Mouse (Mus musculus) cerebellum, adult 18-20 months (tissue): Measurements from ENCODE around the gene Ntn3.
A peak's percentile ranks its signal among the peaks of the same experiment; 100 is the strongest.

Source experiments
- DNase-seq, 2 experiments: peaks; one replicate each; pipeline ENCODE4 v3.0.0; 2021

Gene Ntn3

DNA sequence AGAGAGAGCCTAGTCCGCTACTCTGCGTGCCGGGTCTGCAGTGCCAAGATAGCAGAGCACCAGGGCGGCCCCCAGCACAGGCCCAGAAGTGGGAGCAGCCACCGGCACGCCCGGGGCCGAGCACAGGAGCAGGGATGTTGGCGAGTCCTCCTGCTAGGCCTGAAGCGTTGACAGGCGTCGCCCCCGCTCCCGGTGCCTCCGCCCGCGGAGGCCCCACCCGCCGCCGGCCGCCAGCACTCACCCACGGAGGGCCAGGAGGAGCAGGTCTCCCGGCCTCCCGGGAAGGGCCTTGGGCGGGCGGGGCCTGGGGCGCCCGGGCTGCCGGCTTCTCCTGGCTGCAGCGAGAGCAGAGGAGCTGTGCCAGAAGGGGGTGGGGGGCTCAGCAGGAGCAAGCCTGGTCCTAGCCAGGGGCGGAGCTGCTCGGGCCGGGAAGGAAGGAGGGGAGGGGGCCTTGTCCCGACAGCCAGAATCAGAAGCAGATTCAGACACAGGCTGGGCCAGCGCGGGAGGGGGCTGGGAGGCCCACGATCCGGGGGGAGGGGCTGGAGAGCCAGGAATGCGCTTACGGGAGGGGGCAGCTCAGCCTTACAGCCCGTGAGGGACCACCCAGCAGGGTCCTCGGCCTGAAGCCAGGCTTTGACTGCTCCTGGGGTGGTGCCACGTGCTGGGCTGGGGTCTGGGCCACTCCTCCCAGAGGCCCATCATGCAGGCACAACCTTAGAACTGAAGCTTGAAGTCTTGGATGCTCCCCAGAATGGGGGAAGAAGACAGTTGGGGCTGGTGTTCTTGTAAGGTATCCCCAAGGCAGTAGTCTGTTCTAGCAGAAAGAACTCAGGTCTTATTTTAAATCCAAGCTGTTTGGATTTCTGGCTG is at the start of gene Ntn3:
Gene Ntn3, minus strand, starts transcription at position 489 of the 873 bp plus-strand sequence.
- peak; percentile 43 to 59 for DNase-seq

DNA sequence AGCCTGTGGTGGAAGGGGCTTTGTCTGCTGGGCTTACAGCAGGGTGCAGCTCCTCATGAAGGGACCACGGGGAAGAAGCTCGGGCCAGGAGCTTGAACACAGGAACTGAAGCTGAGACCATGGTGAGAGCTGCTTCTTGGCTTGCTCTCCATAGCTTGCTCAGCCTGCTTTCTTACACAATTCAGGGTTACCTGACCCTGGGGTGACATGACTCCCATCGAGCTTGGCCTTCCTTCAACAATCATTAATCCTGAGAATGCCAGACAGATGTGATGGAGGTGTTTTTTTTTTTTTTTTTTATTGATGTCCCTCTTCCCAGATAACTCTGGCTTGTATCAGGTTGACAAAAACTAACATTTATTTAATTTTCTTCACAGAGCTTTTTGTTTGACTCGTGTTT is 49.6 kb upstream of the Ntn3 start:
- DNase-seq: no peak

DNA sequence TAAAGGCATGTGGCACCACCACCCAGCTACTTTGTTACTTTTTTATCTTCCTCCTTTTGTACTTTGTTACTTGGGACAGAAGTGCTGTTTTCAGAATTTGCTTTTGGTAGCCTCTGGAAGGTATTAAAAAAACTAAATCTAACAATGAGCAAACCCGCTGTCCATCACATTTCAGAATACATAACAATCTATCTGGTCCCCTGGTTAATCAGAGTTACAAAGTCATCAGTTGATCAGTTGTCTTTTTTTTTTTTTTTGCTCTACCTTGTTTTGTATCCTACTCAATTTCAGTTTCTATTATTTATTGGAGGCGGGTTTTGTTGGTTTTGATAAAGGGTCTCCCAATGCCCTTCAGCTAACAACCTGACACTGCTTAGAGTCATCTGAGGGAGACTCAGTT is 43.0 kb upstream of the Ntn3 start:
- DNase-seq: no peak

DNA sequence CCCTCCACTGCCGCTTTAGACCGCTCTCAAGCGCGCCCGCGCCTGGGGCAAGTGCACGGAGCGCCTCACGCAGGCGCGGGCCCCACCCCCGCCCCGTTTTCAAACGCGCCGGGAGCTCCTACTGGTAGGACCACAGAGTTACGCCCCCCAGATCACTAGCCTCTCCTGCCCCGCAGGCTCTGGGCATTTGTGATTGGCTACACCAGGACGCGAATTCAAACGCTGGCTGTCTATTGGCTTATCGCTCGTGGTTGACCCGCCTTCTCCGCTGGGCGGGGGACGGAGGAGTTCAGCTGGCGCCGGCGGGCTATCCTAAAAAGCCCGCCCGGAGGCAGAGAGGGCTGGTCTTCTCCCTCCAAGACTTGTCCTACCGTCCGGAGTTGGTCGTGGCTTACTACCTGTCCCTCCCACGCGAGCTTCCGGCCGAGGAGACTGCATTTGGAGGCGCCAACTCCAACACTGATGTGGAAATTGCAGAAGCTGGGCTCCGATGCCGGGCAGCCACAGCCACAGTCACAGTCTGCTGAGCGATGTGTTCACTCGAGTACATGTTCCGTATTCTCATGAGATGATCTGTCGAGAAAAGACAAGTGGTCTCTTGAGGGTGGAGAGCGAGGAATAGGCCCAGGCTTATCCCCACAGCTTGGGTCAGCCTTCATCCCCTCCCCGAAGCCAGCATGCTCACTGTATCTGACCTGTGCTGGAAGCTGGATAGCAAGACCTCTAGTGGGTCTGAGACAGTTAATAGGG is 42.2 kb upstream of the Ntn3 start, which contains the start of gene Ccnf:
Gene Ccnf, minus strand, starts transcription at position 165 of the 750 bp plus-strand sequence.
- peak; percentile 93 to 98 for DNase-seq

DNA sequence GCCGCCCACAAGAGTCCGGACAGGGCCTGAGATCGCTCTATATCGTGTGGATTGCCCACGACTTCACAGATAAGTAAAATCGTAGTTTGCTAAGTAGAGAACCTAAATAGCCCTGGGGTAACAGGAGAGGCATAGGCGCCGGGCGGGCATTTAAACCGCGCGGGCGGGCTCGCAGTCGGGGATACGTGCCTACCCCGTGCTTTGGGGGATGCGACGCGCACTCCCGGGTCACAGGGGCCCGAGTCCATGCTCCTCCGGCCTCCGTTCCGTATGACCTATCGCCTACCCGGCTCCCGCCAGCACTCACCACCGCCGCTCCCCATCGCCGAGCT is 41.6 kb upstream of the Ntn3 start:
- DNase-seq: no peak

DNA sequence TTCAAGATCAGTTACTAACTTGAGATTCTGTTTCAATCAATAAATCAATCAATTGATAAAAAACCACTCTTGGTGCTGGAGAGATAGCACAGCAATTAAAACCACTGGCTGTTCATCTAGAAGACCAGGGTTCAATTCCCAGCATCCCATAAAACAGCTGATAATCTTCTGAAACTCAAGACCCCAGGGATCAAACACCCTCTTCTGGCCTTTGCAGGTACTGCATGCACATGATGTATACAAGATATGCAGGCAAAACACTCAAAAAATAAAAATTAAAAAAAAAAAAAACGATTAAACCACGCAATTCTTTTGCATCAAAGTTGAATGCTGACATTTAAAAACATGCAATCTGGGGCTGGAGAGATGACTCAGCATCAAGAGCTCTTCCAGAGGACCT is 39.3 kb upstream of the Ntn3 start:
- no peak for DNase-seq

DNA sequence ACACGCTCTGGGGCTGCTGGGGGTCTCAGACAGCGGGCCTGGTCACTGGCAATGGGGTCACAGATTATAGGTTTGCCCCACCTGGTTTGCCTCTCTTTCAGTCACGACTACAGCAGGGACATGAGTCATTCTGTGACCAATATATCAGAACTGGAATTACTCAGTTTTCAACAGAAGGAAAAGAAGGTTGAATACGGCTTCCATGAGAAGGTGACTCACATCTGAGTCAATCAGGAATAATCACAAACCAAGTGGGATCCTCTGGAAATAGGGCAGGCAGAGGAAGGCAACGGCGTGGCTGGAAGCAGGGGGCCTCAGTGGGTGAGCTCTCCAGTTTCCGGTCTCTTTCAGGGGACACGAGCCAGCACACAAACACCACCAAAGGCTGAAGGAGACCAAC is 34.7 kb upstream of the Ntn3 start:
- no peak for DNase-seq

DNA sequence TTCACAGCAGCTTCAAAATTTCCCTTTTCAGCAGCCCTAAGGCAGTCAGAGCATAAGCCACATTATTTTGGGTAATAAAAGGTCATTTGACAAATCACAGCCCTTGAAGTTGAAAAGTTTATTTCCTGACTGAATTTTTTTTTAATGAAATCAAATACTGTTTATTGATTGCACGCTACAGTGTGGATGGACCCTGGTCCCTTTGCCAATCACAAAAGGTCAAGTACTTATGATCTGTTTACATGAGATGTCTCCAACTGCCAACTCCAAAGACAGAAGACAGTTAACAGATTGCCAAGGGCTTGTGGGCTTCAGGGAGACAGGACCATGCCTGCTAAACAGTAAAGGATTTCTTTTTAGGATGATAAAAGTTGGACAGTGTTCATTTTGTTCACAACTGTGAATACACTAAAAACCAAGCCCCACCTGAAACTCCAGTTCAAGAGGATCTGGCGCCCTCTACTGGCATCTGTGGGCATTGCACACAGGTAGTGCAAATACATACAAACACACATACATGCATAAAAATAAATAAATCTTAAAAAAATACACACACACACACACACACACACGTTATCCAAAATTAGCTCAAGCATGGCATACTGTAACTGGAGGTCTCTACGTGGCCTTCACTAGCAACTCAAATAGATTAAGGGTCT is 34.1 kb upstream of the Ntn3 start:
- DNase-seq: no peak

DNA sequence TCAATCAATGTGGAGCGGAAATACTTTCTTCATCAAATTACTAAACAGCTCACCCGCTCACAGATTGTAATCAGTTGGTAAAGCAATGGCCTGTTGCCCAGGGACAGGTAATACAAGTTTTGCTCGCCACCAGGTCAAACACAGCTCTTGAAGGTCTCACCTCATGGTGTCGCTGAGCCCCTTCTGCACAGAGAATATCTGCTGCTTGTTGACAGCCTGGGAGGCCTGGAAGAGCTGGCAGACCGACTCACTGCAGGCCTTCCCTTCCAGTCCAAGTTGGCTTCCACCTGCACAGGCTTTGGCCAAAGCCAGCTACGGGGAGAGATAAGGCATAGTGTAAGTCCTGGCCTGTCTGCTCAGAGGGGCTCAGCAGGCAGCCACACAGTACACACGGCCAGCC is 27.6 kb upstream of the Ntn3 start:
- DNase-seq: peak; percentile 64 to 76

DNA sequence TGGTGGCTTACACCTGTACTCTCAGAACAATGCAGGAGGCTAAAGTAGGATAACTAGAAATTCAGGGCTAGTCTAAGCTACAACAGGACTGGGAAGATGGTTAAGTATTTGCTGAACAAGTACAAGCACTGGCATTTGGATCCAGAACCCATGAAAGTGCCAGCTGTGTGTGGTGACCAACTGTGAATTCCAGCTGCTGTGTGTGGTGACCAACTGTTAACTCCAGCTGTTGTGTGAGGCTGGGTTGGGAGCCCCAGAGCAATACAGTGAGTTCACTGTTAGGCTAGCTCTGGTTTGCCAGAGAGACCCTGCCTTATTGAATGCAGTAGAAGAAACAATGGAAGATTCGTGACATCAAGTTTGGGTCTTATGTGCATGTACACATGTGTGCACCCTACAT is 27.1 kb upstream of the Ntn3 start:
- no peak for DNase-seq

DNA sequence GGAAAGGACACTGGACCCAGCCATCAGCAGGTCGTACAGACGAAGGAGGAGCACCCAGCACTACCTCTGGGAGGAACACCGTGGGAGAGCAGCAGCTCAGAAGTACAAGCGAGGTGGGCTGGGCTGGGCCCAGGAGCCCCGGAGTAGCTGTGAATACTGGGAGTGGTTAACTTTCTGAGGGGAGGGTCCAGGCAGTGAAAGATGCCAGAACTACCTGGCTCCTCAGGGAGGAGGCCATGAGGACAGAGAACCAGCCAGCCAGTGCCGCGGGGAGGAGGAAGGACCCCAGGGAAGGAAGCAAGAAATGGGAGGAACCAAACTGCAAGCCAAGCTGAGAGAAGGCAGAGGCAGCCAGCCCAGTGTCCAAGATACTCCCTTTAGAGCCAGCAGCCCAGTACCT is 18.6 kb upstream of the Ntn3 start:
- DNase-seq: no peak

DNA sequence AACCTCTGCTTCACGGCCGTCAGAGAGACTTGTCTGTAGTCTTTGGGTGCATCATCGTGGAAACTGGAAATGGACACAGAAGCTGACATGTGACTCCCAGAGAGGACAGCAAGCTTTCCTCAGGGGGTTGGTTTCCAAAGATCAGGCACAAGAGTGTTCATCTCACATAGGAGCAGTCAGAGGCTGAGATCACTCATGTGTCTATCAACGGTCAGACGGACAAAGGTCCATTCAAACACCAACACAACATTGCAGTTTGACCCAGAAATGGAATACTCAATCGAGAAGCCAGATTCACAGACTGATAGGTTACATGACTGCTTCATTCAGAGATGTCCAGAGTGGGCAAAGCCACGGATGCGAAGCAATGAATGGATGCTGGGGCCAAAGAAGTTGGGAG is 17.4 kb upstream of the Ntn3 start:
- no peak for DNase-seq

DNA sequence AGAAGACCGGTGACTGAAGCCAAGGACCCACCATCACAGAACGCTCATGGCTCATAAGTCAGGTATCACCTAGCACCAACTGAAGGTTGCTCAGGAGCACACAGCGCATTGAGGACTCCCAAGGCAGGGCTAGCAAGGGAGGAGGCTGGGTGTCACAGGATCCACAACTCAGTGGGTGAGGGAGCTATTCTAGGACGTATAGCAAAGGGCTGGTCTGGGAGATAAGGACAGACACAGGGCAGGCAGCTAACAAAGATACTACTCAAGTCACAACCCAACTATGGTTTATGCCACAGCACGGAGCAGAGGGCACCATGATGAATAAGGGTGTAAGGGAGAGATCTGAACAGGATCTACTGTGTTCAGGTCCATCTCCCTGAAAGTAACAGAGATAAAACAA is 16.5 kb upstream of the Ntn3 start:
- no peak for DNase-seq

DNA sequence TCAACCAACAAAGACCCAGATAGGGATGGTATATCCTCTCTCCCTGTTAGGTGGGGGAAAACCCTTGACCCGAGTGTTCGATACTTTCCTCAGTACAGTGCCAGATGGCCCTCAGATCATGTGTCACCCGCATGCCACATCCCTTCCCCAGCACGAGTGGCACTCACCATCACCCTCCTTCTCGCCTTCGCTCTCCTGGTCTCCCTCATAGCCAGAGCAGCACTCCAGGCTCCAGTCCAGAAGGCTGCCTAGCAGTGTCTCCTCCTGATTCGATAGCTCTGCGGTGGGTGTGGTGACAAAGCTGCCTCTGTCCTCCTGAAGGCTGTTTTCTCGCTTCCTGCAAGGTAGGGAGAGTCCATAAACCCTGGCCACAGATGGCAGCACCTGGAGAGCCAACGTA is 15.4 kb upstream of the Ntn3 start:
- no peak for DNase-seq

DNA sequence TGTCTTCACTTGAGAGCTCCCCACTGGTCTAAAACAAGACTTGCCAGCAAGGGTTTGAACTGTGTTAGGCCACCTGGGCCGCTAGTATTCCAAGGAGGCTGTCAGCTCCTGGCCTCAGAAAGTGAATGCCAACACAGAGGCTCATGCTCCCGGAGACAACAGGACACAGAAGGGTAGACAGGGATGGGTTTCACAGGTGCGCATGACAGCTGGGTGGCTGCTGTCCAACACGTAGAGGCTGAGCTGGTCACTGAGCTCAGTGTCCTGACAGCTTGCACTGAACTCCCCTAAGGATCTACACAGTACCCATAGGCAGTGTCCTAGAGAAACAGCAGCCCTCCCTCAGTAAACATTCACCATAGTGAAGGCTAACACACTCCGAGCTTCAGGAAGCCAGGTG is 14.2 kb upstream of the Ntn3 start:
- no peak for DNase-seq

DNA sequence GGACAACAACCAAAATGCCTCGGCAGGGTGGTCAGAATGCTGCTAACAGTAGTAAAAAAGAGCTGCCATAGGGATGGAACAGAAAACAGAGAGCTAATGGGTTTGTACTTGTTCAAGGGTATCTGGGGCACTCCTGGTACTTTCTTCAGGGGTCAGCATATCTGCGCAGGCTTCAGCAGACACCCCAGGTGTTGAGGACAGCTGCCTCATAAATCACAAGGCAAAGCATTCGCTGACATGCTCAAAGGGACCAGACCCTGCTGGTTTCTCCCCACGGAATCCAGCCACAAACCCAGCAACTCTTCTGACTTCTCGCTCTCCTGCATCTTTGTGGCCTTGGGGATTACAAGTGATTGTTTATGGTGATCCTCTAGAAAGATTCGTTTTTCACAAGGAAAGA is 13.3 kb upstream of the Ntn3 start:
- no peak for DNase-seq

DNA sequence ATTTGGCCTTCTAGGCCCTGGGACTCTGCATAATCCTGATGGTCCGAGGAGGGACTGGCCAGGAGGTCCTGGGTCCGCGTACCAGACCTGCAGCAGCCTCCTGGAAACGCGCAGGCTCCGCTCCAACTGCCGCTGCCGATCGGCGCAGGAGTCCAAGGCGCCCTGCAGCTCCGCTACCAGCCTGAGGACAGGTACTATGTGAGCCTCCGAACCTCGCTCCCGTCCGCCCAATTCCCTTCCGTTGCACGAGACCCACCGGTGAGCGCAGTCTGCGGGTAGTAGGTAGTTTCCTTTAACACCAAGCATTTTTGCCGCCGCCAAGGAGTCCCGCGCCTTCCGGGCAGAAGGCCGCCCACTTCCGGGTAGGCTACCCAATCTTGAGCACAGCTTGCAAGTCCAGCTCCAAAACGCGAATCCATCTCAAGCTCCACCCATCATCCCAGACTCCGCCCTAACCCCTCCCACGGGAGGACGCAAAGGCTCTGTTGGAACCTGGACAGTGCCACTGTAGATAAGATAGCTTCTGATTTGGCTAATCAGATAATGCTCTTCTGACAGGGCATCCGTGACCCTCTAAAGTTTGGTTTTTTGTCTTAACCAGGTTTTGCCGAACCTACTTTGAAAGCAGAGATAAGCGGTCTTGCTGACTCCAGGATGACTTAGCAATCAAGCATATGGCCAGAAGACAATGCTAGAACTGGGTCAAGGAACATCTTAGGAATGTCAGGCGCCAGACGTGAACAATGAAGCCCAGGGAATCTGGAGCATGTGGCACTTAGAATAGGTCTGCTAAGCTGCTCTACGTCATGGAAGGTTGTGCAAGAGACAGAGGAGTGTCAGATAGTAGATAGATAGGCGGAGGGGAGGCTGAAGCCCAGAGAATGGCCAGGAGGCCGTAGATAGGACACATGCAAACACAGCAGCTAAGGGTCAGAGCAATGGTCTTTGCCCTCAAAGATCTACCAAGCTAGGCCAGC is 11.4 kb upstream of the Ntn3 start, which contains the start of gene Tedc2:
Gene Tedc2, minus strand, starts transcription at position 417 of the 977 bp plus-strand sequence.
- DNase-seq: peak; percentile 92 to 98

DNA sequence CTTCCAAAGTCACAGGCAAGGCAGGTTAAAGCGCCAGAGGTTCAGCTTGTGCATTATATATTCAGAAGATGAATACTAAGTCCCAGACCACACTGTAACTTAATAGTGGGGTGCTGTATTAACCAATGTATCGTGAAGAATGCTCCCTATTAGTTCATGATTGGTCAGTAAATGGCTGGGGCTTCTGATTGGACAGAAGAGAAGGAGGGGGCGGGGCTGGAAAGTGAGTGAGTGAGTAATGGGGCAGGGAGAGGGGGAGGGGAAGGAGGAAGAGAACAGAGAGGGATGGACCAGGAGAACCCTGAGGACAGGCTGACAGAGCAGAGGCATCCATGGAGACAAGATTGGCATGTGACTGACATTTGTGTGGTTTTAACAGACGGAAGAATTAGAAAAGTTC is 7.5 kb upstream of the Ntn3 start:
- no peak for DNase-seq

DNA sequence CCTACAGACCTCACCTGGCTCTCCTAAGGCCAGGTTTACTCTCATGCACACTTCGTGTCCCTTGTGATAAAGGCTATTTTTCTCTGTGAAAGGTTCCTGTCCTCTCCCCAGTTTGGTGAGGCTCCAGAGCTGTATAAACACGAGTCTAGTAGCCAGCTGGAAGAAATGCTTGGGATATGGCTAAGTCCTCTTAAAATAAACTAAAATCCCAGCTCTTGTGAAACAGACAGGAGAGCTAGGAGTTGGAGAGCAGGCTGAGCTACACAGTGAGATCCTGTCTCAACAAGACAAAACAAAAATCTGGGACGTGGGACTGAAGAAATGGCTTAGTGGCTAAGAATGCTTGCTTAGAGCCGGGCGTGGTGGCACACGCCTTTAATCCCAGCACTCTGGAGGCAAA is 3.9 kb upstream of the Ntn3 start:
- no peak for DNase-seq

DNA sequence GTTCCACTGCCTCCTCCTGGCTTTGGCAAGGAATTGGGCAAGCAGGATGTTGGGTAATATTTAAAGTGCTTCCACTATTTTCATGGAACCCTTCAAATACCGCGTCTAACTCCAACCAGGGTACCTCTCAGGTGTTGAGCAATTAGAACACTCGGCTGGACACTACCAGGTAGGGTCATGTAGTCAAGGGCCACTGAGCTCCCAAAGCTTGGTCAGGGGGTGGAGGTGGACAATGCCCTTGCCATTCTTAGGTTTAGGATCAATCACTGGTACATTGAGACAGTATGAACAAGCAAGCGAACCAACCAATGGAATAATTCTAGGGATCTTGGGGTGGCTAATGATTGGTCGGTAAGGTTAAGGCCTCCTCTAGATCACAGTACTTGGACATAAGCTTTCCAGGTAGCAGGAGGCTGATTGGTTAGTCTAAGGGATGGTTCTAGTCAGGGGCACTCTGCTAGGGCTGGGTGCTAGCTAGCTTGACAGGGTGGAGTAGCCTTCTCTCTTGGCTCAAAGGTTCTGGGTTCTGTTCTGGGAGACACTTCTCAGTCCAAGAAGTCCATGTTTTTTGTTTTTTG is 3.2 kb upstream of the Ntn3 start:
- no peak for DNase-seq

DNA sequence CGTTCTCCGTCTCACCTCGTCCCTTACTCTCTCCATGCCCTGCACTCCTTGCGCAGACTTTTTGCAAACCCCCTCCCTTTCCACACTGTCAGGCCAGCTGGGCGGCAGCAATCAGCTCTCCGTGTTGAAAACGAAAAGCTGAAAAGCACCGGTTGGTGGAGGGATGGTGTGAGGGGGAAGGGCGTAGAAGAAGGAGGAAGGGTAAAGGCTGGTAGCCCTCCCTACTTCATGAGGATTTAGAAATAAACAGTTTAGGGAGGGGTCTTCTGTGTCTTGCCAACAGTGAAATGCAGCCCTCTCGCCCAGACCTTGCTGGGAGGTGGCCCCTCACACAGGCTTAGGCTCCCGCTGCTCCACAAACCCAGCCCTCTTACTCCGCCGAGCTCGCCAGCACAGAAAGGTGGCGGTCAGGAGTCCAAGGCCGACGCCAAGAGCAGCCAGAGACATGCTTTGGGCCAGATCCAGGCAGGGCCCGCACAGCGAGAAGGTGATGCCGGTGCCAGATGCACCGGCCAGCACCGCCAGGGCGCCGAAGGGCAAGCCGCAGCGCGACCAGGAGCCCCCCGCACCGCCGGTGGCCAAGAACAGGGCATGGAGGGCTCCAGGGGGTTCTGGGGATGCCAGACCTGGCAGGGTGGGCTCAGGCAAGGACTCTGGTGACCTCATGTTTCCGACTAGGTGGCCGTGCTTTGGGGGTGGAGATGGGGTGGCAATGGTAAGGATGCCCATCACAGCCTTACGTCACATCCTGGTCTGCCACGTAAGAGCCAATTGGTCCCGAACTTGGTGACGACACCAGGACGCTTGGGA is 2.5 kb upstream of the Ntn3 start:
- DNase-seq: peak; percentile 81 to 86
